Mouse (Mus musculus) testis, adult 2 months (tissue): ENCODE measurements around the gene Atrnl1. TPM values are rescaled to one million over a fixed set of nuclear protein-coding genes. Genes with fewer than 3 reads are reported as not detected.

Experiments
- H3K27ac ChIP-seq: fragments of 200-500 bp; 2 replicates; pipeline ENCODE4 v1.5.1; 2012; ENCODE audit warnings: low read depth, low read length; ENCODE audit not compliant: control insufficient read depth, insufficient read depth
- H3K27me3 ChIP-seq: fragments of 200-500 bp; 2 replicates; pipeline ENCODE4 v1.6.1; 2012; ENCODE audit warnings: mild to moderate bottlenecking, low read length, moderate library complexity; ENCODE audit not compliant: control insufficient read depth, insufficient read depth
- H3K36me3 ChIP-seq: fragments of 200-500 bp; 2 replicates; pipeline ENCODE4 v1.6.1; 2012; ENCODE audit warnings: mild to moderate bottlenecking, low read length; ENCODE audit not compliant: control insufficient read depth, insufficient read depth
- H3K4me1 ChIP-seq: fragments of 200-500 bp; 2 replicates; pipeline ENCODE4 v1.6.1; 2012; ENCODE audit warnings: low read length; ENCODE audit not compliant: control insufficient read depth, insufficient read depth
- H3K4me3 ChIP-seq: fragments of 200-500 bp; 2 replicates; pipeline ENCODE4 v1.5.1; 2012; ENCODE audit warnings: low read depth, mild to moderate bottlenecking, low read length, moderate library complexity, mixed read lengths; ENCODE audit not compliant: control insufficient read depth
- CTCF ChIP-seq: fragments of 200-500 bp; IDR thresholded peaks from 2 replicates; pipeline ENCODE4 v1.5.1; 2012; ENCODE audit warnings: low read depth, mild to moderate bottlenecking, inconsistent platforms, low read length, moderate library complexity; ENCODE audit not compliant: control insufficient read depth, insufficient read depth, insufficient replicate concordance
- POLR2A ChIP-seq: fragments of 200-500 bp; IDR thresholded peaks from 2 replicates; pipeline ENCODE4 v1.6.1; 2012; ENCODE audit warnings: low read depth, mild to moderate bottlenecking, inconsistent platforms, low read length, moderate library complexity; ENCODE audit not compliant: control insufficient read depth
- polyA plus RNA-seq: library from polyadenylated mRNA; depleted of rRNA; stranded (reverse); fragments of >200 nt; gene quantifications from 2 replicates; pipeline ENCODE4 v1.2.3, GENCODE M21; 2012; rRNA removed

The Atrnl1 gene
- polyA plus RNA-seq, 1 experiment: 3.8 TPM

DNA sequence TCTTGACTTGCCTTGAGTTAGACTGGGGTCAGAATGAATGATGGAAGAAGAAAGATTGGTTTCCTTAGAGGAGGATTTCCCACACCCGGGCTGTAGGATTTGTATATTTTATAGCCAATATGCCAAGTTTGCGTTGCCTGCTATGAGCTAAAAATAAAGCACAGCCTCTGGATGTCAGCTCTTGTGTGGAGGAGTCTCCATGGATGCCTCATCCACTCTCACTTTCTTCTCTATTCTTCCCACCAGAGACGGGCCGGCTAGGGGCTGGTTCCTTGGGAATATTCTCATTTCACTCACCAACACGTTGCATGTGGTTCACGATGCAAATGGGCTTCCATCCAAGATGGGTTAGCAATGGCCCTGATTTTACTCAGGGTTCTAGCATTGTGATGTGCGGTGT is 540.4 kb downstream of the Atrnl1 start:
- H3K36me3 ChIP-seq: no peaks in the 10 kb centered on the region
- TF ChIP-seq POLR2A: no peak

DNA sequence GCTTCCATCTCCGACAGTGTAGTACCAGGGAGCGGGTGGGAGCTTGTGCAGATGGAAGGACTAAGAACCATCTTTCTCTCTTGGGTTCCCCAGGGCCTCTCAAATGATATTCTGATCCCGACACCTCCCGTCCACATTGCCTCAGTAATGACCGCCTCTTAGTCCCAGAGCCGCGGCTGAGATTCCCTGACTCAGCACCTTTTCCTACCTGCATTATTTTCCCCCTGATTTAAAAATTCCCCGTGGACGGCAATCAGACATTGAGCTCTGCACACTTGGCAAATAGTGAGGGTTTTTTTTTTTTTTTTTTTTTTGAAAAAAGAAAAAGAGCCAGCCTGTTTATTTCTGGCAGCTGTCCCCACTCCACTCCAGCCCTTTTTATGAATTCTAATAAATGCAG is 550.7 kb downstream of the Atrnl1 start:
- Histone ChIP-seq H3K27me3 (no peaks in the 10 kb centered on the region), H3K27ac (no peak overlapping the region), H3K4me1 (no peaks in the 10 kb centered on the region), H3K4me3 (no peak overlapping the region), H3K36me3 (no peaks in the 10 kb centered on the region)
- no peak for TF ChIP-seq CTCF
- TF ChIP-seq POLR2A: no peak

More for the DNA sequence above, 540.4 kb downstream of the Atrnl1 start:
- H3K27ac ChIP-seq: no peak overlapping the region
- no peak overlapping the region for H3K4me3 ChIP-seq
- no peaks in the 10 kb centered on the region for H3K4me1 ChIP-seq
- no peaks in the 10 kb centered on the region for H3K27me3 ChIP-seq

DNA sequence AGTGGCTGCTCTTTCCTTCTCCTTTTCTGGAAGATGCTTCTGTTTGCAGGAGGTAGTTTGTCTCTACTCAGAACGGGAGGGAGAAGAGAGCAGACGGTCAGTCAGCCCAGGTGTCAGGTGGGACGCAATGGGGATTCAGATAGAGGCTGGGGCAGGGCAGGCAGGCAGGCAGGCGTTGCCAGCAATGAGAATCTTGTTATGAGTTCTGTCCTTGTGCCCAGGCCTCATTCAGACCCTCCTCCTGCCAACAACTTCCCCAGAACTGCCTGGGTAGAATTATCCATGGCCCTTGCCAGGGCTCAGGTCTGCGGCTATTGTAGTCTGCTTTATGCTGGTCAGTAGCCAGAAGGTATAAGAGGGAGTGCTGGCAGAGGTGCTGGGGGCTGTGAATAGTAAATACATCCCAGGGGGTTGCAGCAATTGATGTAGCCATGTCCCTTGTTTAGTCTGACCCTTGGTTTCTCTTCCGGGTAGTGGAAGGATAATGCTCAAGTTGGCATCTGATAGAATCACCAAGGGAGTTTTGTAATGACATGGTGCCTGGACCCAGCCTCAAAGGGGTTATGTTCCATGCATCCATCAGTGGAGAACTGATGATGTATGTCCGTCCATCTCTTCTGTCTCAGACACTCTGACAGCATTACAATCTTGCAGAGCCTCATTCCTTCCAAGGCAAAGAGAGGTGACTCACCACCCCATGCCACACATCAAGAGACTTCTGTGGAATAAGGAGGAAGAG is 554.2 kb downstream of the Atrnl1 start:
- TF ChIP-seq POLR2A (no peak), CTCF (no peak)
- Histone ChIP-seq H3K4me3 (no peak overlapping the region), H3K27ac (no peak overlapping the region), H3K27me3 (no peaks in the 10 kb centered on the region), H3K4me1 (no peaks in the 10 kb centered on the region), H3K36me3 (no peaks in the 10 kb centered on the region)

DNA sequence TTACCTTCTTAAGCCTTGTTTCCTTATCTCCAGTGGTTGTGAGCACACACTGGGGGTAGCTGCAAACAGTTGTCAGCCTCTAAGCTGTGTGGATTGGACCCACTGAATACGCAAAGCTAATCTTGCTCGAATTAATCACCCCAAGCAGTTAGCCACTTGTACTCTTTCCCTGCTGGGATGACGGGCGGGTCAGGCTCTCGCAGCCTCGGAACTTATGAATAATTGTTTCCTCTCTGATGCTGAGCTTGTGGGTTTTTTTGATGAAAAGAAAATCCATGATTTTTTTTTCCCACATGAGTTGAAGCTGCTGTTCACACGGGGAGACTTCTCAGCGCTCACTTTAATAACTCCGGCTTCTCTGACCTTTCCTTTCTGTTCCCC is 554.8 kb downstream of the Atrnl1 start:
- TF ChIP-seq CTCF (no peak), POLR2A (no peak)
- Histone ChIP-seq H3K27ac (no peak overlapping the region), H3K4me1 (no peaks in the 10 kb centered on the region), H3K36me3 (no peaks in the 10 kb centered on the region), H3K27me3 (no peaks in the 10 kb centered on the region), H3K4me3 (no peak overlapping the region)

DNA sequence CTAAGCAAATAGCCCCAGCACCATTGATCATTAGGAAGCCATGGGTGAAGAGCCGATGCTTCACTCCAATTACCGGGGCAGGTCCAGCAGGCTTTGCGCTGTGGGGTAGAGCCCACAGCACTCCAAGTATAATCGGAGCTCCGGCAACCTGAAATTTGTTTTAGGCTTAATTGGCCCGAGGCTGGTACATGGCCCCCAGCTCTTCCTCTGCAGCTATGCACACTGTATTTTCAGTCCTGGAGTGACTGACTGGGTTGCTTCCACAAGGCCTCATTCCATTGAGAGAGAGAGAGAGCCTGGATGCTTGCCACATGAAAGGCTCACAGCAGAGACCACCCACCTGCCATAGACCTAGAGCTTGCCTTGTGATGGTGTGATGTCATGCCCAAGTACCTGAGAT is 555.3 kb downstream of the Atrnl1 start:
- Histone ChIP-seq H3K27me3 (no peaks in the 10 kb centered on the region), H3K27ac (no peak overlapping the region), H3K4me3 (no peak overlapping the region)

DNA sequence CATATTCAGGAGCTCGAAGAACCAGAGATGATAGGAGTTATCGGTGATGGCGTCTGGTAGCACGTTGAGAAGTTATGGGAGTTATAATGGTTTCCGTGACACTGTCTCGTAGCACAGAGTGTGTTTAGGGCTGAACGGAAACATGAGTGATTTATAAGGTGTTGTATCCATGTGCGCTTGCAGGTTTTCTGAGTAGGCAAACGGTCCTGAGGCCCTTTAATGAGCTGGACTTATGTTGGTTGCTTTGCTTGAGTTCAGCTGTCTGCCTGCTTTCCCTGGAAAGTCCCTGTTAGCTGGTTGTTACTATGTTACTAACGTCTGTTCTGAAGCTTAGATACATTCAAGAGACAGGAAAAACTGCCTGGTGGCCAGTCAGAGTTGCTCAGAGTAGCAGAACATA is 567.6 kb downstream of the Atrnl1 start:
- Histone ChIP-seq H3K27ac (no peak overlapping the region), H3K36me3 (no peaks in the 10 kb centered on the region), H3K4me1 (no peaks in the 10 kb centered on the region), H3K27me3 (no peaks in the 10 kb centered on the region), H3K4me3 (no peak overlapping the region)
- TF ChIP-seq POLR2A (no peak), CTCF (no peak)

More for the DNA sequence above, 555.3 kb downstream of the Atrnl1 start:
- H3K4me1 ChIP-seq: no peaks in the 10 kb centered on the region
- H3K36me3 ChIP-seq: no peaks in the 10 kb centered on the region
- no peak for TF ChIP-seq CTCF
- no peak for TF ChIP-seq POLR2A

DNA sequence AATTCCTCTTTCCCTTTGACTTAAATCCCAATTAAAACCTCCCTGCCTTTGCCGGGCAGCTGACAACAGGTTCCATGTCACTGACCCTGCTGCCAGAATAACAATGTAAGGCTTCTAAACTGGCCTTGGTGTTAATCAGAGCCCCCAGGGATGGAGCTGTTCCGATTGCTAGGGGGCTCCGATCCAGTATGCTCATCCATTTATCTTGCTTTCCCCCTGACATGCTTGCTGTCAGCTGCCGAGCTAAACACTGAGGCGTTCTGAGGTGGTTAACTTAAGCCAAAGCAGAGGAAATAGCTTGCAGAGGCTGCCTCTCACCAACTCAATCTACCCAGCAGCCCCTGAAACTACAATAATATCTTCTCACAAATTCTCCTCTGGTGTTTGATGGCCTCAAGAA is 569.9 kb downstream of the Atrnl1 start:
- no peaks in the 10 kb centered on the region for H3K36me3 ChIP-seq
- TF ChIP-seq CTCF: no peak
- no peak for TF ChIP-seq POLR2A

More for the DNA sequence above, 569.9 kb downstream of the Atrnl1 start:
- Histone ChIP-seq H3K27ac (no peak overlapping the region), H3K4me3 (no peak overlapping the region), H3K4me1 (no peaks in the 10 kb centered on the region), H3K27me3 (no peaks in the 10 kb centered on the region)

Other genes starting within 250 kb of the Atrnl1 start
- 1.8 and 1.9 TPM in 2 replicates for gene Trub1, start 158.1 kb upstream of the Atrnl1 start, polyA plus RNA-seq